Mouse (Mus musculus): ENCODE data around the gene Cdyl2.

DNA sequence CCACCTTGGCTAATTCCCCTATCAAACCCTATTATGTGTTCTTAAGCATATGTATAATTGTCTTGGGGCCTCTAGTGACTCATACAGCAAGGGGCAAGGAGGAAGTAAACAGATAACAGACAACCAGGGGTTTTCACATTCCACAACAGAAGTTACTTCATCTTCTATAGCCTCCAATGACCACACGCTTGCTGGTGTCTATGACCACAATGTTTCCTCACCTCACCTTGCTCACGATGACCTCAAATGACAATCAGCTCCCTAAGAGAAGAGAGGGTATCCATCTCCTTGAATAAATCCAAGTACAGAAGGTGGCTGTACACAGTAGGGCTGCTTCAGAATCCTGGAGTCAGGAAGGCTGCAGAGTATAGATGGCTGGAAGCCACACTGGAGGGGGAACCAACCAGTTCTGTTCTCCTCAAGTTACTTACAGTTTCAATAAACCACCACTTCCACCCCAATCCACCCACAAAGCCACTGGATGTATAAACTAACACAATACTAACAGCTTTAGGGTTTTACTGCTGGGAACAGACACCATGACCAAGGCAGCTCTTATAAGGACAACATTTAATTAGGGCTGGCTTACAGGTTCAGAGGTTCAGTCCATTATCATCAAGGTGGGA is 104.8 kb downstream of the Cdyl2 start:
- TF ChIP-seq CTCF (IDR thresholded peaks at IDR 0.05; ENCODE audit: extremely low read depth, insufficient read depth, insufficient read length, insufficient replicate concordance) (no peak), POLR2A (IDR thresholded peaks at IDR 0.05; ENCODE audit: low read depth, low read length) (no peak)
